Mouse (Mus musculus): ENCODE measurements around the gene Csnk1g2.

DNA sequence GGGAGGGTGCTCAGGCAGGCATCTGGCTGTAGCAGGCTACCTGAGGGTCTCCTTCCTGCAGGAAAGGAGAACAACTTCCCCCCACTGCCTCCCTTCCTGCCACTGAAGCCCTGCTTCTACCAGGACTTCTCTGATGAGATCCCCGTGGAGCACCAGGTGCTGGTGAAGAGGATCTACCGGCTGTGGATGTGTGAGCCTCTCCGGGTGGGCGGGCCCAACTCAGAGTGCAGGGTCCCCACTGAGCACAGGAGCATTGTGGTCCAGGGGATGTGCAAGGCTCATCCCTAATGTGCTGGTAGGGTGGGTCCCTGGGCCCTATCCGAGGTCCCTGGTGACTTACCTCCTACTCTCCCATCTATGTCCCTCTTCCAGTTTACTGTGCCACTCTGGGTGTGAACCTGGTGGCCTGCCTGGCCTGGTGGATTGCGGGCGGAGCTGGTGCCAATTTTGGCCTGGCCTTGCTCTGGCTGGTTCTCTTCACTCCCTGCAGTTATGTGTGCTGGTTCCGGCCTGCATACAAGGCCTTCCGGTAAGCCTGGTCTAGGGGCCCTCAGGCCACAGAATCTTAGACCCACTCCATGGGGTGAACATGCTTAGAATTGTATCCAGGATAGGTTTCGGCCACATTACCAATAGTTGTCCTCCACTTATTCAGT lies 13.2 kb upstream of the Csnk1g2 start:
- TF ChIP-seq CTCF (conservative IDR thresholded peaks at IDR 0.05; ENCODE audit: insufficient read depth, insufficient read length, low read depth, low read length) (no peak), POLR2A (IDR thresholded peaks at IDR 0.05; ENCODE audit: low read depth, low read length) (no peak)

Measured in kidney, adult 2 months (tissue).